Mouse (Mus musculus): Measurements from ENCODE around the gene Ube2cbp. TPM values are rescaled to one million over a fixed set of nuclear protein-coding genes. Genes with fewer than 3 reads are reported as not detected.

The Ube2cbp gene
- total RNA-seq, 2 experiments from 2014 or later = 2.9 to 4.1 TPM

DNA sequence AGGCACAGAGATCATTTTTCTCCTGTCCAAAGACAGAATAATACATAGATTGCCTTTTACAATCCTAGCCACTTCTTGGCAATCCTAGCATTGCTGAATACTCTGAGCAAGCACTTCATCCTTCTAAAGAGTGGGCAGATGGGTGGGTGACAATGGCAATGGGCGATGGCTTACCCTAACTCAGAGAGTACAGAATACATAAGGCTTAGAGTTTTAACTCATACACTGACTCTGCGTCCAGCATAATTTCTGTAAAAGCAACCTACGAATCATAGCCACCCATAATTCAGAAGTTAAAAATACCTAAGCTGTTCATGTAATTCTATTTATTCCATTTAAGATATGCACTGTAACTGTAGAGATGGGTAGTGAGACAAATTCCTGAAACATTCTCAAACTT, 29.2 kb downstream of the Ube2cbp start:
- DNase-seq = no peak

DNA sequence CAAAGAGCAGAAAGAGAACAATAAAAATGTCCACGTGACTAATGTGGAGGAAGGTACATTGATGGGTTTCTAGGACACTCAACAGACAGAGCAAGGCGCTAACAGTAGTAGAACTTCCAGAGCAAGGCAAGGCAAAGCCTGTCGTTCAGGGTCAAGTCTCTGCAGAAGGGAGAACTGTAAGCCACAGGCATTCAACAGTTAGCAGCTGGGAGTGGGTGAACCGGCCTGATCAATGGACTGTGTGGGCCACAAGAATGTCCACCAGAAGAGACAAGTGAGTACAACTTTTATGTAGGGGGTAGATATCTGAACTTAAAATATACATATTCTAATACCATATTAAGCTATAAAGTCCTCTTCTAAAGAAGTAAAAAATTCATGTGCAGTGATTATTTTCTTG, 41.4 kb downstream of the Ube2cbp start:
- no peak for DNase-seq

DNA sequence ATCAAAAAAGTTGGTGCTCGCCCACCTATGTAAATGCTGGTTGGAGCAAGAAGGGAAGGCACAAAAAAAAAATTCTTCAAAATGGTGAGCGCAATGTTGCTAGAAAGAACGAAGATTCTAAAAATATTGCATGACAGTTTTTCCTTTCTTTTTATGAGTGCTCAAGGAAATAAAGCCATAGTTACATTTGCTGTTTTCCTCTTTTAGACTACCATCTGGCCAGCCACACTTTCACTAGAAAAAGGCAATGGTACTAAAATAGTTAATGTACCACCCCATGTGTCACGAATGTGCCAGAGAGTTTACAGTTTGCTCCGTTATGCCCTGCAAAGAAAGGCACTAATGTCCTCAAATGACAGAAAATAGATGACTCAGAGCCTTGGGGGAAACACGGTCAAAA, 45.4 kb downstream of the Ube2cbp start:
- no peak for DNase-seq

DNA sequence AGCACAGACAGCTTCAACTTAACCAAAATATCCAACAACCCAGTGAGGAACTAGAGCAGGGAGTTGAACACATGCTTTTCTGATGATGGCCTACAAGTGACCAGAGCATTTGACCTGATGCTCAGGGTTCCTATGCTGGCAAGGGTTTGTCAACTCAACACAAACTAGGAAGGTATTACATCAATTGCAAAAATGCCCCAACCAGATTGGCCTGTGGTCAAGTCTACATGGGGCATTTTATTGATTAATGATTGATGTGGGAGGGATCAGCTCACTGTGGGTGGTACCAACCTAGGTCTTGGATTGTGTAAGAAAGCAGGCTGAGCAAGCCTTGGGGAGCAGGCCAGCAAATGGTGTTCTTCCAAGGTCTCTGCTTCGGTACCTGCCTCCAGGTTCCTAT, 46.8 kb downstream of the Ube2cbp start:
- no peak for DNase-seq

DNA sequence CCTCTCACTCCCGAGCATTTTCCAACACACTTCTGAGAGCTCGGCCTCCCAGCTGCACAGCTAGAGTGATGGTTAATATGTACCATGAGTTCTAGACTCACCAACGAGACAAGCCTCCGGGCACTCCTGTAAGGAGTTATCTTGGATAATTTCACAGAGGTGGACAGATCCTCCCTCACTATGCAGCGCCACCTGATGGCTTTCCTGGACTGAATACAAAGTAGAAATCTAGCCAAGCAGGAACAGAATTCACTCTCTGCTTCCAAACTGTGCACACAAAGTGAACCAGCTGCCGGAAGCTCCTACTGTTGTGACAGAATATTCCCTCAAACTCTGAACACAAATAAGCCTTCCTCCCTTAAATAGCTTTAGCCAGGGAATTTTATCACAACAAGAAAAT, 69.0 kb downstream of the Ube2cbp start:
- no peak for DNase-seq

DNA sequence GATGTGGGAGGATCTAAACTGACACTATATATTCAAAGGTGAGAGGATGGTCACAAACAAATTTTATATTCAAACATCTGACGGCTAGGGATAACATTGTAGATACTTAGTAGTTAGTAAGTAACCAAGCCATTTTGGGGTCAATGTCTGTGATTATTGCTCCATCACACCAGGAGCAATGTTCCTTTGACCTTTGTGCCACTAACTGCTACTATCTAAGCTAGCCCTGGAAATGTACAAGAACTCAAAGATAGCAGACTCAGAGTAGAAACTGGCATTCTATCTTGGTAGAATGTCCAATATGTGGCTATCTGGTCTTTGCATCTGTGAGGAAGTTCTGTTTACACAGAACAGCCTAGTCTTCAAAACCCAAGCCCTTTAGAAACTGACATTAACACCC, 69.7 kb downstream of the Ube2cbp start:
- no peak for DNase-seq

DNA sequence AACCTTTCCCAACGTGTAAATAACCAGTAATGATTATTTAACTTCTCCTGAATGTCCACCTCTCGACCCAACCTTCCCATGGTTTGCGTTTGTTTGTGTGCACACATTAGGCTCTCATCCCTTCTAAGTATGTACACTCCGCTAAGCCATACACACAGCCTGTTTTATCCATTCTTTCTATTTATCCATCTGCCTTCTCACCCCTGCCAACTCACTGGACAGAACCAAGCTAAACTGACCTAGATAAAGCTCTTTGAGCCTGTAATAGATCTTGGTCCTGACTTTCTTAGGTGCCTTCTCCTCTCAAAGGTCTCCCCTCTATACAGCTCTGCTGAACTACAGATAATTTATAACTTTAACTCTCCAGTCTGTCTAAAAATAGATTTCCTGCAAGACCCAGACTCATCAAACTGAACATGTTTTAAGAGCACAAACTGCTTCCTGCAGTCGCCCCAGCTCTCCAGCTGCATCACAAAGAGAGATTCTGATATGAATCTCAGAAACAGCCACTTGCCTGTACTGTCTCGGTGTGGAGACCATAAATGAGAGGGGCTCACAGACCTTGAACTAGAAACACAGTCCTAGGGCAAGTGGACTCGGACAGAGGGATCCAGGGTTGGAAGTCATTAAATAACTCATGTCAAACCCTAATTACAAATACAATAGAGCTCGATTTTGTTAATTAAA, 71.0 kb downstream of the Ube2cbp start:
- no peak for DNase-seq

DNA sequence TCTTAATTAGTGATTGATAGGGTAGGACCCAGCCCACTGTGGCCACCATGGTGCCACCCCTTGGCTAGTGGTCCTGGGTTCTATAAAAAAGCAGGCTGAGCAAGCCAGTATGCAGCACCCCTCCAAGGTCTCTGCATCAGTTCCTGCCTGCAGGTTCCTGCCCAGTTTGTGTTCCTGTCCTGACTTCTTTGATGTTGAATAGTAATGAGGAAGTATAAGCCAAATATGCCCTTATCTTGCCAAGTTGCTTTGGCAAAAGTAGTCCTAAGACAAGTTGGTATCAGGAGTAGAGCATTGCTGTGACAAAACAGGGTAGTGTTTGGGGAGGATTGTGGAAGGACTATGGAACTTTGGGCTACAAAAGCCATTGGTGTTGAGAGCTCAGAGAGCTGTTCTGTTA, 73.3 kb downstream of the Ube2cbp start:
- no peak for DNase-seq

DNA sequence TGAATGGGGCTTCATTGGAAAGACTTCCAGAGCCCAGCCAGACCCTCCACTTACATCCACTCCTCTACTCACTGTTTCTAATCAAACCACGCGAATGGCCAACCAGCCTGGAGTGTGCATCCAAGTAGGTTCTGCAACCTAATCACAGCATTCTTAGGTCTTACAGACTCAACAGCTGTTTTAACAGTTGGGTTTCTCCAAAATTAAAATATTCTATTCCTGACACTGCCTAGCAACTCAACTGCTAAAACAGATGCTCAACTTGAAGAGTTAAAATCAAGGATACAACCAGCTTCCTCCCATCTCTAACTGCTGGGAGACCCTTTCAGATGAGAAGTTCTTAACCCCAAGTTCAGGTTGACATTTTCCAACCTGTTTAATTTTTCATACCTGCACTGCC, 74.0 kb downstream of the Ube2cbp start:
- DNase-seq = no peak

DNA sequence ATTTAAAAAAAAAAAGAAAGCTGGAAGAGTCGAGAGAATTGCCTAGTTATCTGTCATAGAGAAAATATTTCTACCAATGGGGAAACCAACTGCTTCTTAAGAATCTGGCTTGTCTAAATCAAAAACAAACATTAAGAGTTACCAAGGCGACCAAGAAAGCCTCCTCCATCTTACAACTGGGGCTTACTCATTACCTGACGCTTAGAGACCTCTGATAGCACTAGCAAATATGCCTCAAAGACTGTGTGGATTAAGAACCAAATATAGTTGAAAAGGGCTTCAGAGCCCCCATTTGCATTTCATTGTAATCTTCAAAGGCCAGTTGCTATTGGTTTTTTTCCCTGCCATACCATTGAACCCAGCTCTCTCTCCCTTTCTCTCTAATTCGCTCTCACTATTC, 76.2 kb downstream of the Ube2cbp start:
- DNase-seq = no peak

DNA sequence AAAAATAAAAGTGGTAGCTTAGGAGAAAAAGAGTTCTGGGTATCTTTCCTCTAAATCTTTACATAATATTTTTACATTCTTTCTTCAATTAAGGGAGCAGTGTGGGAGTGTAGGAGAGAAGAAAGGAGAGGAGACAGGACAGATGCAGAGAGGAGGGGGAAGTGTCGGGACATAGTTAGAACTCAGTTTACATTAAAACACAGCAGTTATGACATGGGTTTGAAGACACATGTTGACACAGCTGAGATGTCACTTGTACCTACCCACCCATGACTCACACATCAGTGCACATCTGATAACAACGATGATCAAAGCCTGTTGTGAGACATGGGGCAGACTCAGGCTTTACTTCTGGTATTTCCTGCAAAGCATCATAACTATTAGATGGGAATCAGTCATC, 87.8 kb downstream of the Ube2cbp start:
- DNase-seq = no peak

DNA sequence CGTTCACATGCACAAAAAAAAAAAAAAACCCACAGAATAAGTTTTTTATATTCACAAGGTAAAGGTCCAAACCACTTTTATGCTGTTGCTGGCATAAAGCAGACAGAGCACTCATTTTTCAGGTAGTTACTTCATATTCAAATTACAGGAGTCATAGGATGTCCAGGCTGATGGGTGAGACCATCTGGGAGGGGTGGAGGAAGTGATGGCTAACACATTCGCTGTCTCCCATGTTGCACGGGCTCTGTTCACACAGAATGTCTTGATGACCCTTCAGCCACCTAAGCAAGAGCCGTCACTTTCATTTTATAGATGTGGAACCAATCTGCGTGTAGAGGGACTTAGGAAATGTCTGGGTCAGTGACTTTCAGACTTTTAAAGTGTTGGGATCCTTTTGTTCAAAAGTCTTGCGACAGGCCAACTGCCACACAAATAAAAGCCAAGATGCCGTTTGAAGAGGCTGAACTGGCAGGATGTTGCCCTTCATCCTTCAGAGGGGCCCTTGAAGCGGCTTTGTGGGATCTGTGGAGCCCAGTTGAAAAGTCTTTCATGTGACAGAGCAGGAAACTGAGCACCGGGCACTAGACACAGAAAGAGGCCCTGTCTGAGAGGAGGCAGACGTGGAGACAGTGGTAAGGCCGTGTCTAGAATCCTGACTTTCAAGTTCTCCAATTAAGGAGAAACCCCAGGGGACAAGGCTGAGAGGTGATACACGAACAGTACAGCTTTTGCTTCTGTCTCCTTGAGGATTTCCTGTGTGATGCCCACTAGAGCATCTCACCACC, 91.8 kb downstream of the Ube2cbp start:
- no peak for DNase-seq

DNA sequence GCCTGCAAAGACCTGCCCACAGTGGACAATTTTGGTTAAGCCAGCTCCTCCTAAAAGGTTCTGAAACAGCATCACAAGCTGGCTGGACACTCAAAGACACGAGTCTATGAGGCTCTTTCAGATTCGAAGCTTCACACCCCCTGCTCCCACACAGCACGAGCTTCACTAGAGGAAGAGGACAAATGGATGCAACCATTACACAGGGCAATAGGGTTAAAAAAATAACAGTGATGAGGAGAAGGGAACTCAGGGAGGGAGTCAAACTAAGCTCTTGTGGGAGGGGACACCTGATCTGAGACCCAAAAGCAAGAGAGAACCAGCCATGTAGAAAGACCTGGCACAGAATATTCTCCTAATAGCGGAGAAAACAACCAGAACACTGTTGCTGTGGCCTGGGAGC, 95.5 kb downstream of the Ube2cbp start:
- DNase-seq = no peak

DNA sequence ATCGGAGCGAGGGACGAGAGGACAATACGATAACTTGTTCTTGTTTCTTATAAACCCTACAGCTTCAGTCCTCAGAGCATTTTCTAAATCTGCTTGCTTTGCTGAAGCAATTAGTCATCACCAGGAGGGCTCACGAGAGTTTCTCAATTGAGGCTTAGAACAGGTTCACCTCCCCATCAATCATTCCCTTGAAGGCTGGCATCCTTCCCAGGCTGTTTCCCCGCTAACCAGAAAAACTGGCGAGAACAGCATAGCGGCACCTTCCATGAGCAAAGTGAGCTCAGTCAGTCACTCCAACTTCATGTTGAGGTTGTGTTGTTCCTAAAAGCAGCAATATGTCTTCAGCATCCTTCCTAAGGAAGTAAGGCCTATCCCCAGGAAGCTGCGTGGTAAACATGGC, 104.2 kb downstream of the Ube2cbp start:
- DNase-seq = no peak

DNA sequence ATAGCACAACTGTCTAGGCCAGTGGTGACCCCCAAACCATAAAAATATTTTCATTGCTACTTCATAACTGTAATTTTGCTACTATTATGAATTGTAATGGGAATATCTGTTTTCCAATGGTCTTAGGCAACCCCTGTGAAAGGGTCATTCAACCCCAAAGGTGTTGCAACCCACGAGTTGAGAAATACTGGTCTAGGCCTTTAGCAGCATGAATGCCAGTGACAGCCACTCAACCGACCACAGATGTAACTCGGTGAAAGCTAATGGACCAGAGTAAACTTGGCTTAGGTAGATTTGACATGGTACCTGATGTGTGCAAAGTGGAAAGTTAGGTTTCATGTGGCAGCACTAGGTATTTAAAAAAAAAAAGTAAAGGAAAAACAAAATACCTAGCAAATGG, 108.9 kb downstream of the Ube2cbp start:
- no peak for DNase-seq

DNA sequence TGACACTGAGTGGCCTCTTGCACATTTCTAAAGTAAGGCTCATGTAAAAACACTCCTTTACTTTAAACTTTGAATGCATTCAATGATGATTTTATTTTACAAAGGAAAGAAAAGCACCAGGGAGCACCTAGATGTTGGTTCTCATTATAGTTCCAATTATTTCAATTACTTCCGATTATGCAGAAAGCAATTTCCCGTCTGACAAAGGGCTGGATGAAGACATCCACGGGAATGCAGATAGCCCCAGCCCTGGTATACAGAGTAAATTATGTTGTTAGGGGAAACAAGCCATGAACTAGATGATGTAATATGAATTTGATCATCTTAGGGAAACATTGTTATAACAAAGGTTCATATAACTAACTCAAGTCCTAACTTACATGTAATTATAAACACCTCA, 113.3 kb downstream of the Ube2cbp start:
- no peak for DNase-seq

DNA sequence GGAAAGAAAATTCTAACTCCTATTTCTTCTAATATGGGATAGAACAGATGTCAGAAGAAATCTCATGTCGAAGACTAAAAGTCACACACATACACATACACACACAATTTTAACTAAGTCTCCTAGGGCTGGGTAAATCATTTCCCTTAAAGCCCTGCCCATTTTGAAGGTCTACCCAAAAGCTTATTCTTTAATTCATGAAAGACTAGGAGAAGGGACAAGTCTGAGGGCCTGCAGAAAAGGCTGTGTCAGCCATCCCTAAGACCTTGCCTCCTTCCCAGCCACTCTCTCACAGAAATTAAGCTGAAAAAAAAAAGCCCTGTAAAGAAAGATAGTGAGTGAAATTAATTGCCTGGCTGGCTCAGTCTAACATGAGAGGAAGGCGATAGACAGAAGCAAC, 128.0 kb downstream of the Ube2cbp start:
- no peak for DNase-seq

DNA sequence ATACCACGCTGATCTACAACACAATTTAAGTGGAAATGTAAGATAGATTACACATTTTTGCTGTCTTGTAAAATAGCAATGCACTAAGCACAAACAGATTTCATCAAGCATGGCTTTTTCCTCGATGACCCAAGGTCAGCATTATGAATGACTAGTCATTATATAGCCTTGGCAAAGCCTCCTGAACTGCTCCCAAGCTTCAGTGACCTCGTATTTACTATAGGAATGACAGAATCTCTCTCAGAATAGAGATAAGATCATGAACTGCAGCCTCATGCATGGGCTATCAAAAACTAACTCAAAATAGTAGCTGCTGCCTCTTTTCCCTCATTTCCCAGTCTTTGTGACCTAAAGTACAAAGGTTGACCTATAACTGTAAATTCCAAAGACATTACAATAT, 128.4 kb downstream of the Ube2cbp start:
- DNase-seq = no peak

DNA sequence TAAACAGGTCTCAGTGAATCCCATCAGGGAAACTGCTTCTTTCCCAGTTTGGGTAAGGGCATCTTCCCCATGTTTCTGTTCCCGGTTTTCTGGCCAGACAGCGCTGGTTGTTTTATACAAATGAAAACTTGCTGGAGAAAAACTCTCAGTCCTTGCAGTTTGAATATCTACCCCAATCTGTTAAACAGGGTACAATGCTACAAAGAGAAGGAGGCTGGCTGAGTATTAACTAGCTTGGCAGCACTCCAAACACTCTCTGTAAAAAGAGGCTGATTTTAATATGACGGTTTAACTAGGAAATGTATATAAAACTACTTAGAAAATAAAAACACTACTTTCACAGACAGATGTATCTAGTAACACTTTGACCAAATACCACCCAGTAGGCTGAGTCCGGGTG, 129.2 kb downstream of the Ube2cbp start:
- DNase-seq = no peak

DNA sequence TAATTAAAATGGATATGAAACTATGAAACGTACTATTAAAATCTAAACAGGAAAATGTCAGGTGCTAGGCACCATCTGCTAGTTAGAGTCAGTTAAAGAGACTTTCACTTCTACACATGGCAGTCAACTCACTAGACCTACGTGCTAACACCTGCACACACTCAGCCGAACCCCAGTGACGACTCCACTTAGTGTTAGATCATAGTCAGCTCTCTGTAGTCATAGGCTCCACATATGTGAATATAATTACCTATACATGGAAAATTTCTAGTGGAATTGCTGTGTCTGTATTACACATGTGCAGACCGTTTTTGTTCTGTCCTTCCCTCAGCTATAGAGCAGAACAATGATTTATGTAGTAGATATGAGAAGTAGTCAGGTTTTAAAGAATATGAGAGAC, 130.4 kb downstream of the Ube2cbp start:
- no peak for DNase-seq

DNA sequence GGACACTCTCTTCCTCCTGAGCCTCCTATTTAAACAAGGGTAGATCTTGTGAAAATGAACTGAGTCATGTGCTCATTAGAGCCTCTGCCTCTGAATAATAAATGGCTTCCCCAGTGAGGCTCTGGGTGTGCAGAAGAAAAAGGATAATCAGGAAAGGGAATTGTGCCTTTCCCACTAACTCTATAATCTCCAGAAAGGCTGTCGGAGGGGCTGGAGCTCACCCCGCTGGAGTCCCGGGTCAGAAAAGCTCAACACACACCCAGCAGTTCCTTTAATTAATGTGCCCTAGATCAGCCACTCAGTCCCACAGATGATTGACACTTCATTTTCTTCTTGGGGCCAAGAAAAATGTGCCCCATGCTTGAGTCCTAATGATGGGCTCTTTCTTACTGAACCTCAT, 134.2 kb downstream of the Ube2cbp start:
- no peak for DNase-seq

DNA sequence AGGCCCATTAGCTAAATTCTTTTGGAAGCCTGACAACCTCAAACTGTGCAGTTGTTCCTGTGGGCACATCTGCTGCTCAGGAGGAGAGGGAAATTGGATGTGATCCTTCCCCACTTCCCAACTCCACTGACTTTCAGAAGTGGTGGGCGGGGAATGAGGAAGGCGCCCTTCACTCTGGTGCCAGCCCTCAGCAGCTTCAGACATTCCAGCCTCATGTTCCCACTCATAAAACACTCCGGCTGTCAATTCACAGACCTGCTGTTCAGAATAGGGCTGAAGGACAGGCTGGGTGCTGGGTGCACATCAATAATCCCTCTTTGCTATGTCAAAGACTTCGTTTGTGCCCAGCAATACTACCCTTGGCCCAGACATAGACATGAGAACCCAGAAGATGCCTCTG, 136.5 kb downstream of the Ube2cbp start:
- DNase-seq = no peak

DNA sequence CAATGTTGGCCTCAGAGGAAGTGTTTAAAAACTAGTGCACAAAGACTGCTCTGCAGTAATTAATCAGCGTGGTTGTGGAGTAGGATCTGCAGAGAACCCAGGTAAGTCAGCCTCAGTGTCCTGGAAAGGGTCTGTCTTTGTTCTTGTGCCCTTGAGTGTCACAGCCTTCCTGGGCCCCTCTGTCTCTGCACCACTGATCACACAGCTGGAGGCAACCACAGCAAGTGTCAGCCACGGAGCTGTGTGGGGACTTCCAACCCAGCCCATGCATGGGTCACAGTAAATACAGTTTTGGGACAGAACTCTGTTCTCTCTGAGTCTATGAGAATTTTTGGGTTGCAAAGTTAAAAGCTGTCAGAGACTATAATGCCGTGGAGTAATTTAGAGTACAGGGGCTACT, 137.4 kb downstream of the Ube2cbp start:
- no peak for DNase-seq

DNA sequence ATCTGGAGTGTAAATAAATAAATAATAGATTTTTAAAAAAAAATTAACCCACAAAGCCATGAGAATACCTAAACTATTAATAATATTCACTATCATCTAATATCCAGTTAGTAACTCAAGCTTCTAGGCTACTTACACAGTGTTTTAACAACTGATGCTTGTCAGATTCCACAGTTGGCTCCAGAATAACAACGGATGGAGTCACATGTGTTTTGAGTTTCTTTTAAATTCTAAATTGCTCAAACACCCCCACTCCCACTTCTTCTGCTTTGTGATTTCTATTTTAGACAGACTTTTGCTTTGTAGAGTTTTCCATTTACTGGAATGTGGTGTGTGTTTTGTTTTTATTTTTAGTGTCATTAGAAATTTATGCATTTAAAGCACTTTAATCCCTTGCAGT, 140.0 kb downstream of the Ube2cbp start:
- no peak for DNase-seq
